Mouse (Mus musculus): ENCODE measurements around the gene Sec63.

The Sec63 gene

GRCm38 (mm10) chr10:42830007-42830406, 68.7 kb downstream of the Sec63 start:
- no peak for DNase-seq (ENCODE audit: low spot score)

GRCm38 (mm10) chr10:42830409-42830808, 69.1 kb downstream of the Sec63 start:
- no peak for DNase-seq (ENCODE audit: low spot score)

- no peak for DNase-seq (ENCODE audit: low spot score)
Measured at GRCm38 (mm10) chr10:42832677-42833076, 71.4 kb downstream of the Sec63 start.

GRCm38 (mm10) chr10:42833871-42834727, 72.8 kb downstream of the Sec63 start:
- DNase-seq (ENCODE audit: low spot score) = no peak

- DNase-seq (ENCODE audit: low spot score) = no peak
Measured at GRCm38 (mm10) chr10:42838106-42838505, 76.8 kb downstream of the Sec63 start.

- no peak for DNase-seq (ENCODE audit: low spot score)
Measured at GRCm38 (mm10) chr10:42838736-42839135, 77.4 kb downstream of the Sec63 start.

- no peak for DNase-seq (ENCODE audit: low spot score)
Measured at GRCm38 (mm10) chr10:42840036-42840435, 78.7 kb downstream of the Sec63 start.

- DNase-seq (ENCODE audit: low spot score) = peak; percentile 26
Measured at GRCm38 (mm10) chr10:42841531-42842195, 80.4 kb downstream of the Sec63 start.

GRCm38 (mm10) chr10:42842358-42842757, 81.1 kb downstream of the Sec63 start:
- peak; percentile 52 for DNase-seq (ENCODE audit: low spot score)

GRCm38 (mm10) chr10:42843416-42843815, 82.1 kb downstream of the Sec63 start:
- DNase-seq (ENCODE audit: low spot score) = no peak

- DNase-seq (ENCODE audit: low spot score) = no peak
Measured at GRCm38 (mm10) chr10:42845480-42845879, 84.2 kb downstream of the Sec63 start.

- no peak for DNase-seq (ENCODE audit: low spot score)
Measured at GRCm38 (mm10) chr10:42848179-42849080, 87.1 kb downstream of the Sec63 start.

GRCm38 (mm10) chr10:42849081-42849400, 87.7 kb downstream of the Sec63 start:
- no peak for DNase-seq (ENCODE audit: low spot score)

- no peak for DNase-seq (ENCODE audit: low spot score)
Measured at GRCm38 (mm10) chr10:42854838-42855237, 93.5 kb downstream of the Sec63 start.

- no peak for DNase-seq (ENCODE audit: low spot score)
Measured at GRCm38 (mm10) chr10:42855250-42855649, 94.0 kb downstream of the Sec63 start.

- DNase-seq (ENCODE audit: low spot score) = no peak
Measured at GRCm38 (mm10) chr10:42856574-42856973, 95.3 kb downstream of the Sec63 start.

- DNase-seq (ENCODE audit: low spot score) = no peak
Measured at GRCm38 (mm10) chr10:42857021-42857420, 95.7 kb downstream of the Sec63 start.

GRCm38 (mm10) chr10:42859781-42860158, 98.5 kb downstream of the Sec63 start:
- no peak for DNase-seq (ENCODE audit: low spot score)

- DNase-seq (ENCODE audit: low spot score) = peak; percentile 10
Measured at GRCm38 (mm10) chr10:42860159-42860911, 99.0 kb downstream of the Sec63 start, which contains the start of gene Scml4. Gene Scml4 (plus strand): TSS chr10:42860370.

GRCm38 (mm10) chr10:42861446-42861845, 100.2 kb downstream of the Sec63 start:
- DNase-seq (ENCODE audit: low spot score) = no peak

GRCm38 (mm10) chr10:42862102-42862740, 100.9 kb downstream of the Sec63 start:
- DNase-seq (ENCODE audit: low spot score) = no peak
